Mouse (Mus musculus) WW6 (cell line): Measurements from ENCODE around the gene Lrrc27.

ENCODE experiments used
- DNase-seq: peaks from one replicate; pipeline ENCODE4 v3.0.0-alpha.2; 2013; ENCODE audit warnings: low read depth, low spot score

The Lrrc27 gene

DNA sequence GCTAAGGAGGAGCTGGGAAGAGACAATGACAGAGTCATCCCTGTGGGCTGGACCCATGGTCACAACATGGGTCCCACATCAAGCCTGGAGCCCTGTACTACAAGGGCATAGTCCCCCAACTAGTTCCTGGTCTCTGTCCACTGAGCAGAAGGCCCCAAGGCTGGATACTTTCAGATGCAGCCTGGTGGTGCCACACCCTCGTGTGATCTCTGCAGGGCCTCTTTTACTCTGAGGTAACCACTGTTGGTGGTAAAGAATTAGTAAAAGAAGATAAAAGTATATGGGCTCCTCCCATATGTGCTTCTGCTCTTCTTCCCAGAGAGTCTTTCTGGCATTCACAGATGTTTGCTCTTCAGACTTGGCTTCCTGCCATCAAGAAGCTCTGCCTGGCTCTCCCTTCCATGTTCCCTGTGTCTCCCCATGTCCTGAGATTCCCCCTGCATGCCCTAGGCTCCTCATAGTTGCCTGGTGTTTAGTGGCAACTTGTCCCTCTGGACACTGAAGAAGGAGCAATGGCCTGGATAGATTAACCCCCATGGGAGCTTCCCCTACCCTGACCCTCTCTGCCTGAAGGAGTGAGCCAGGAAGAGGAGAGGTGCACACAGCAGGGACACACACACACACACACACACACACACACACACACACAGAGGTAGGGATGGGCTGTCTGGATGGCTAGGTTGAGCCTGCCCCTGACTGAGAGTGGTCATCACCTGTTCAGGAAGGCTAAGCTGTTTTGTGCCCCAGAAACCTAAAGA, 60.0 kb downstream of the Lrrc27 start:
- no peak for DNase-seq

DNA sequence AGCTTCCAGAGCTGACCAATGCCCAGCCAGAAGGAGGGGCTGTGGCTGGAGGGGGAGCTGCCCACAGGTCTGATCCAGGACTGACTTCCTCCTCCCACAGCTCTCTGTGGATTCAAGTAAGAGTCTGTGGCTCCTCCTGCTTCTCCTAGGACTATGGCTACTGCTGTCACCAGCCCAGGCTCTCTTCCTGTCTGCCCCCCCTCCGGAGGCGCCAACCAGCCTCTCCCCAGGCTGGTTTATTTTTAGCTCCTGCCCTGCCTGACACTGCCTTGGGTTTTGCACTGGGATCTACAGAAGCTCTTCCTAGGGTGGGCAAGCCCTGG, 60.6 kb downstream of the Lrrc27 start:
- no peak for DNase-seq

DNA sequence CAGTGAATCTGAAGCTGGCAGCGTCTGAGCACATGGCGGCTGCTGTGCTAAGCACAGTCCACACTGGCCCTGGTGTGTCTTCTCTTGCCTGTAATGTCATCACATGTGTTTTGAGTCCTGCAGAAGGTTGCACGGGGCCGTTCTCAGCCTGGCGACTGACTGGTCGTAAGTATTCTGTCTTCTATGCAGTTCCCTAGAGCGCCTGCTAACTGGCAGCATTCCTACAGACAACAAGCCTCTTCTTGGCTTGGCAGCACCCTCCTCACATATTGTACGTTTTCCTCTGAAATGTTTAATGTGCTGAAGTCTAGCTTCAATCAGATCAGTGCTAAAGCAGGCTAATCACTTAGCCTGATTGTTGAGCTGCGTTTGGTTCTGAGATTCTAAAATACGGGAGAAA, 62.8 kb downstream of the Lrrc27 start:
- DNase-seq, result no peak

- DNase-seq, result no peak
Measured at GRCm38 (mm10) chr7:139276150-139276549, 63.4 kb downstream of the Lrrc27 start.

- no peak for DNase-seq
Measured at GRCm38 (mm10) chr7:139277536-139277935, 64.7 kb downstream of the Lrrc27 start.

- no peak for DNase-seq
Measured at GRCm38 (mm10) chr7:139279571-139279970, 66.8 kb downstream of the Lrrc27 start.

DNA sequence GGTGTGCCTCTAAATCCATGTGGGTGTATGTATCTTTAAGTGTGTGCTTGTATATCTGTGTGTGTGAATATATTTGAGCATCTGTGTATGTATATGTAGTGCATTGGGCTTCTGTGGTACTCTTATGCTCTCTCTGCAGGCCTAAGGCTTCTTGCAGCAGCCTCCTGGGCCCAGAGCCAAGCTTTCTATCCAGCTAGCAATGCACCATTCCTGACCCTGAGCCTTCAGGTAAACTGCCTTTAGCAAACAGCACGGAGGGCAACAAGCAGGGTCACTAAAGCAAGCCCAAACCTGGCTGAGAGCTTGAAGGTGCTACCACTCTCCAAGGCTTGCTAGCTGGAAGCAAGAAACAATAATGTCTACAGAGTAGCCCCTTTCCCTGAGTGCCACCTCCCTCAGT, 67.3 kb downstream of the Lrrc27 start:
- no peak for DNase-seq

- no peak for DNase-seq
Measured at GRCm38 (mm10) chr7:139281195-139281594, 68.4 kb downstream of the Lrrc27 start.

DNA sequence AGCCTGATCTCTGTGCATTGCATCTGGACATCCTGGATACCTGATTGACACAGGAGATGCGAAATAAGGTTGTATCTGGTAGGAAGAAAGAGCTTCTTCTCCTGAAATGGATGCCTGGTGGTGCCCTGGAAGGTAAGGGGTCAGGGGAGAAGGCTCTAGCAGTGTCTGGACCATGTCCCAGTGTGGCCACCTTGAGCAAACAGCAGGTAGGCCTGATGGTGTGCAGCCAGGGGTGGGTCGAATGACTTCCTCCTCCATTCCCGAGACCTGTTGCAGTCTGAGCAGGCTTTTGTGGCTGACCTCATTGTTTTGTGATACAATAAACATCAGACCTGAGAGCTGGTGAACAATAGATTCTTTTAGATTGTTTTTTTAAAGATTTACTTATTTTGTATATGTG, 69.2 kb downstream of the Lrrc27 start:
- no peak for DNase-seq

GRCm38 (mm10) chr7:139285295-139285943, 72.6 kb downstream of the Lrrc27 start:
- no peak for DNase-seq

DNA sequence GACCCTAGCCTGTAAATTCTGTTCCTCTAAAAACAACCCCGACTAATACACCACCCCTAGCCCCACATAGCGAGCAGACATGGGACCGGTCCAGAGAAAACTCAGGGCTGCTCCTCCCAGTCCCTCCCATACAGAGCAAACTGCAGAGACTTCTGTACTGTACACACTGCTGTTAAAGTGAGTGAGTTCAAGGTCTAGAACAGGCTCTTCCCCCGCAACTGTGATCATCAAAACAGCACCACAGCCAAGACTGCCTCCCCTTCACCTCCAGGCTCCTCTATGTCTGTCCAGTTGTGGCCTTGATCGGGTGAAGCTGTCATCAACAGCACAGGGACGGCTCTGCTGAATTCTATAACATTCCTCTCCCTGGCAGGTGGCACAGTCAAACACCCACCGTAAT, 75.8 kb downstream of the Lrrc27 start:
- no peak for DNase-seq
